Mouse (Mus musculus): Measurements from ENCODE around the gene Mfn1. TPM values are rescaled to one million over a fixed set of nuclear protein-coding genes. Genes with fewer than 3 reads are reported as not detected.

The Mfn1 gene
- polyA plus RNA-seq, 1 experiment from 2014 or later = 34.4 TPM

- H3K4me3 ChIP-seq = no peak overlapping the region
These were observed 52.6 kb downstream of the Mfn1 start for GRCm38 (mm10) chr3:32581911-32582310.

DNA sequence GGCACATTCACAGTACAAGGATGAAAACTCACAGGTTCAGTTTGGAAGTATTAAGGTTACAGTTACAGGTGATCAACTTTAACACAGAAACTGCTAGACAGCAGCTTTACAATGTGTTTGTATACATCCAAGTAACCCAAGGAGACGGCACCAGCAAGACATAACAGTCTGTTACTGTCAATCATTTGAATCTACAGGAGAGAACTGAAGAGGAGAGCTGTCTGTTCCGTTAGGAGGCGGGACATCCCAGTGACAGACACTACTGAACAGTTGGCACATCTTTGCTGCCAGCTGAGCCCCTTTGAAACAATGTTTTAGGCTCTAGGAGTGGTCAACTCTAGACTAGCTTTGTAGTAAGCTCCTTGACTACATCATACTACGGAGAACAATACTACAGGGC is 54.2 kb downstream of the Mfn1 start:
- Histone ChIP-seq H3K27ac (replicated peaks) (no peak overlapping the region), H3K9me3 (no peaks in the 10 kb centered on the region), H3K36me3 (peaks cover 31% of the 10 kb centered on the region; the same call in 1 of the 2 replicates), H3K4me1 (no peaks in the 10 kb centered on the region), H3K4me2 (replicated peaks) (no peak overlapping the region), H3K4me3 (no peak overlapping the region), H3K27me3 (no peaks in the 10 kb centered on the region), H3K9ac (replicated peaks) (no peak overlapping the region)
- WGBS = 78% methylated on average over 4 of the region's 4 CpGs
- ATAC-seq (replicated peaks) = peak; percentile 48

More at GRCm38 (mm10) chr3:32581911-32582310, 52.6 kb downstream of the Mfn1 start:
- WGBS = 92% methylated on average over 3 of the region's 3 CpGs
- H3K4me1 ChIP-seq = no peaks in the 10 kb centered on the region
- peaks cover 39% of the 10 kb centered on the region; the same call in 1 of the 2 replicates for H3K36me3 ChIP-seq
- no peak overlapping the region for H3K4me2 ChIP-seq (replicated peaks)
- H3K9ac ChIP-seq (replicated peaks) = no peak overlapping the region
- H3K27me3 ChIP-seq = no peaks in the 10 kb centered on the region
- no peak overlapping the region for H3K27ac ChIP-seq (replicated peaks)
- no peaks in the 10 kb centered on the region for H3K9me3 ChIP-seq
- no peak for ATAC-seq (replicated peaks)

GRCm38 (mm10) chr3:32586274-32586673 is 57.0 kb downstream of the Mfn1 start:
- no peaks in the 10 kb centered on the region for H3K9me3 ChIP-seq
- H3K4me1 ChIP-seq = no peaks in the 10 kb centered on the region
- WGBS = 95% methylated on average over 3 of the region's 3 CpGs
- no peak overlapping the region for H3K9ac ChIP-seq (replicated peaks)
- peaks cover 34% of the 10 kb centered on the region; the same call in 1 of the 2 replicates for H3K36me3 ChIP-seq
- no peak for ATAC-seq (replicated peaks)
- no peaks in the 10 kb centered on the region for H3K27me3 ChIP-seq
- H3K4me2 ChIP-seq (replicated peaks) = no peak overlapping the region
- no peak overlapping the region for H3K27ac ChIP-seq (replicated peaks)
- H3K4me3 ChIP-seq = no peak overlapping the region

- H3K36me3 ChIP-seq = peaks cover 4% of the 10 kb centered on the region; the same call in 1 of the 2 replicates
- 89% methylated on average over 4 of the region's 4 CpGs for WGBS
- H3K9ac ChIP-seq (replicated peaks) = no peak overlapping the region
- no peak overlapping the region for H3K4me3 ChIP-seq
- no peak overlapping the region for H3K27ac ChIP-seq (replicated peaks)
- no peak for ATAC-seq (replicated peaks)
- H3K27me3 ChIP-seq = no peaks in the 10 kb centered on the region
- no peaks in the 10 kb centered on the region for H3K4me1 ChIP-seq
- 0 out of 2 replicates have a peak, but pooled peaks cover 3% of the 10 kb centered on the region for H3K9me3 ChIP-seq
- no peak overlapping the region for H3K4me2 ChIP-seq (replicated peaks)
These were observed 65.8 kb downstream of the Mfn1 start for GRCm38 (mm10) chr3:32595080-32595479.

- Histone ChIP-seq H3K4me2 (replicated peaks) (no peak overlapping the region), H3K9me3 (0 out of 2 replicates have a peak, but pooled peaks cover 3% of the 10 kb centered on the region), H3K4me3 (no peak overlapping the region), H3K27ac (replicated peaks) (no peak overlapping the region), H3K27me3 (no peaks in the 10 kb centered on the region), H3K36me3 (no peaks in the 10 kb centered on the region), H3K9ac (replicated peaks) (no peak overlapping the region), H3K4me1 (no peaks in the 10 kb centered on the region)
- WGBS = 78% methylated on average over 3 of the region's 3 CpGs
- ATAC-seq (replicated peaks) = no peak
These were observed 70.1 kb downstream of the Mfn1 start for GRCm38 (mm10) chr3:32599328-32599727.

DNA sequence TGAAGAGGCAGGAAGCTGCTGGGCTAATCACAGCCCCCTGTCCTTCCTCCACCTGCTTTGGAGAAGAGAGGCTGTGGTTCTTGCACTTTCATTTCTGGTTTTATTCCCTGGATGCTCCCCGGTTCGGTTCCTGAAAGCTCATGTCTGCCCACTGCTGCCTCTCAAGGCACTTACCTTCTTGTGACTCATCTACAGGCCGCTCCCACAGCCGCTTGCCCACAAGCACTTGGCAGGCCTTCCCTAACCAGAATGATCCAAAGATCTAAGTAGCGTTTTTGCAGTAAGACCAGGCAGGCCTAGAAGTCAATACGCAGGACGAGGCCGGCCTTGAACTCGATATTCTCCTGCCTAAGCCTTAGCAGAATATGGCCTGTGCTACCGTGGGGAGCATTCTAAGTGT is 71.8 kb downstream of the Mfn1 start:
- H3K9me3 ChIP-seq = 0 out of 2 replicates have a peak, but pooled peaks cover 3% of the 10 kb centered on the region
- no peaks in the 10 kb centered on the region for H3K4me1 ChIP-seq
- no peaks in the 10 kb centered on the region for H3K36me3 ChIP-seq
- no peaks in the 10 kb centered on the region for H3K27me3 ChIP-seq
- no peak overlapping the region for H3K27ac ChIP-seq (replicated peaks)
- no peak overlapping the region for H3K4me2 ChIP-seq (replicated peaks)
- 94% methylated on average over 10 of the region's 10 CpGs for WGBS
- ATAC-seq (replicated peaks) = no peak
- no peak overlapping the region for H3K4me3 ChIP-seq
- no peak overlapping the region for H3K9ac ChIP-seq (replicated peaks)

DNA sequence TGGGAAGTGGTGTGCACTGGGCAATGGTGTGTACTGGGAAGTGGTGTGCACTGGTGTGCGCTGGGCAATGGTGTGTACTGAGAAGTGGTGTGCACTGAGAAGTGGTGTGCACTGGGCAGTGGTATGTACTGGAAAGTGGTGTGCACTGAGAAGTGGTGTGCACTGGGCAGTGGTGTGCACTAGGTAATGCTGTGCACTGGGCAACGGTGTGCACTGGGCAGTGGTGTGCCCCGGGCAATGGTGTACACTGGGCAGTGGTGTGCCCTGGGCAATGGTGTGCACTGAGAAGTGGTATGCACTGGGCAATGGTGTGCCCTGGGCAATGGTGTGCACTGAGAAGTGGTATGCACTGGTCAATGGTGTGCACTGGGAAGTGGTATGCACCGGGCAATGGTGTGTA is 80.0 kb downstream of the Mfn1 start:
- H3K9ac ChIP-seq (replicated peaks) = no peak overlapping the region
- H3K4me2 ChIP-seq (replicated peaks) = no peak overlapping the region
- no peak overlapping the region for H3K4me3 ChIP-seq
- H3K27ac ChIP-seq (replicated peaks) = no peak overlapping the region
- 95% methylated on average over 4 of the region's 4 CpGs for WGBS
- peak; percentile 24 for ATAC-seq (replicated peaks)
- H3K27me3 ChIP-seq = no peaks in the 10 kb centered on the region
- H3K9me3 ChIP-seq = no peaks in the 10 kb centered on the region
- H3K4me1 ChIP-seq = peaks cover 3% of the 10 kb centered on the region; the same call in 1 of the 2 replicates
- H3K36me3 ChIP-seq = no peaks in the 10 kb centered on the region

DNA sequence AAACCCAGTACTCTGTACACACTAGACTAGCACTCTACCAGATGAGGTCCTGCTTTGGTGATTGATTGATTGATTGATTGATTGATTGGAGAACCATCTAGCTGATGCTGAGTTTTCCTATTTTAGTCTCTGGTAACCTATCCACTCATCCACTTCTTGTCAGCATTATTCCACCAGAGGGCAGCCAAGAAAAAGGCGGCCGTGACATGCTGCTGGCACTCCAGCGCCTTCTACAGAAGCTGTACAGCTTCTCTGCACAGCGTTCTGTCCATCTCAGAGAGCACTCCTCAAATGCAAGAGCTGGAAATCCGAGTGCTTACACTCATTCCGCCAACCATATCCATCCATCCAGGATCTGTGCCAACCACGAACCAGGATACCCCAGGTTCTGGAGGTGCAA is 81.3 kb downstream of the Mfn1 start:
- H3K27me3 ChIP-seq = no peaks in the 10 kb centered on the region
- H3K27ac ChIP-seq (replicated peaks) = no peak overlapping the region
- H3K9me3 ChIP-seq = no peaks in the 10 kb centered on the region
- whole genome bisulfite sequencing = 34% methylated on average over 7 of the region's 7 CpGs
- ATAC-seq (replicated peaks) = 0 out of 2 replicates have a peak, but pooled peaks have one; percentile 38
- H3K36me3 ChIP-seq = no peaks in the 10 kb centered on the region
- H3K4me3 ChIP-seq = no peak overlapping the region
- H3K9ac ChIP-seq (replicated peaks) = no peak overlapping the region
- peaks cover 3% of the 10 kb centered on the region; the same call in 1 of the 2 replicates for H3K4me1 ChIP-seq
- no peak overlapping the region for H3K4me2 ChIP-seq (replicated peaks)

GRCm38 (mm10) chr3:32611606-32612170 is 82.4 kb downstream of the Mfn1 start:
- Histone ChIP-seq H3K4me1 (peaks cover 3% of the 10 kb centered on the region; the same call in 1 of the 2 replicates), H3K27ac (replicated peaks) (no peak overlapping the region), H3K4me3 (no peak overlapping the region), H3K4me2 (replicated peaks) (no peak overlapping the region), H3K9ac (replicated peaks) (no peak overlapping the region), H3K36me3 (no peaks in the 10 kb centered on the region), H3K9me3 (no peaks in the 10 kb centered on the region), H3K27me3 (no peaks in the 10 kb centered on the region)
- ATAC-seq (replicated peaks) = no peak
- 72% methylated on average over 11 of the region's 11 CpGs for WGBS

DNA sequence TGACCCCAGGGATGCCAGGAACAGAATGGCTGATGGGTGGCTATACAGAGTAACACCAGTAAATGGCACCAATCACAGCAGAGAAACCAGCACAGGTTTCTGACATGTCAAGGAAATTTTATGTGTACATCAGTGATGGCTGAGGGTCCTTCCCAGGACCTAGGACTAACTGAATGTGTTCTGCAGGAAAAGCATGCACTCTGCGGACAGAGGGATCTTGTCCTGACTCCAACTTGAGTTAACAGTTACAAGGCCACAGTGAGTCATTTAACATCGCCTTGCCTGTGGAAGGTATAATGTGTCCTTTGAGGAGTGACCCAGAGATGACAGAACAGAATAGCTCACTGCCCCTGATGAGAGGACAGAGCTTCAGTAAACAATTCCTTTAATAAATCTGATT is 85.5 kb downstream of the Mfn1 start:
- Histone ChIP-seq H3K4me1 (peaks cover 6% of the 10 kb centered on the region; the same call in 1 of the 2 replicates), H3K27me3 (no peaks in the 10 kb centered on the region), H3K9me3 (no peaks in the 10 kb centered on the region), H3K4me2 (replicated peaks) (no peak overlapping the region), H3K27ac (replicated peaks) (no peak overlapping the region), H3K36me3 (no peaks in the 10 kb centered on the region), H3K4me3 (no peak overlapping the region), H3K9ac (replicated peaks) (no peak overlapping the region)
- no peak for ATAC-seq (replicated peaks)
- WGBS = 87% methylated on average over 2 of the region's 2 CpGs

DNA sequence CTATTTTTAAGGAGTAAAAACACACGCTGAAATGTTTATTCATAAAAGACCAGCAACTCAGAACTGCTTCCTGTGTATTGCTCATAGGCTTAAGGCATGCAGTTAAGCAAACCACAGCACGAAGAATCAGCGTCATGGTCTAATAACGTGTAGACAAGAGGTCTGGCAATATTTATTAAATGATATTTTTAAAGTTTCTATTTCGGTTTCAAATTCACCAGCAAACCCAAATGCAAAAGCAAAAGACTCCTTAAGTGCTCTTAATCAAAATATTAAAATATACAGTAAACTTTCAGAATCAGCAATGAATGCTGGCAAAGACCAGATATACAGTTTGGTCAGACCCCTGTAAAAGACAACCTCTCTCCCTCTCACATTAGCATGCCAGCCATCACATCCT is 86.1 kb downstream of the Mfn1 start:
- WGBS = 82% methylated on average over 5 of the region's 5 CpGs
- ATAC-seq (replicated peaks) = no peak

GRCm38 (mm10) chr3:32616006-32616330 is 86.7 kb downstream of the Mfn1 start:
- Histone ChIP-seq H3K4me1 (0 out of 2 replicates have a peak, but pooled peaks cover 3% of the 10 kb centered on the region), H3K4me2 (replicated peaks) (peak overlapping the region; percentile 54), H3K9me3 (no peaks in the 10 kb centered on the region), H3K27ac (replicated peaks) (peak overlapping the region; percentile 77), H3K27me3 (no peaks in the 10 kb centered on the region), H3K4me3 (peak overlapping the region; percentile 56), H3K9ac (replicated peaks) (peak overlapping the region; percentile 64), H3K36me3 (no peaks in the 10 kb centered on the region)
- no peak for ATAC-seq (replicated peaks)
- WGBS = 25% methylated on average over 5 of the region's 14 CpGs

More for the DNA sequence above, 86.1 kb downstream of the Mfn1 start:
- no peaks in the 10 kb centered on the region for H3K27me3 ChIP-seq
- peak overlapping the region; percentile 56 for H3K4me3 ChIP-seq
- H3K4me1 ChIP-seq = peaks cover 6% of the 10 kb centered on the region; the same call in 1 of the 2 replicates
- no peaks in the 10 kb centered on the region for H3K9me3 ChIP-seq
- H3K36me3 ChIP-seq = no peaks in the 10 kb centered on the region
- no peak overlapping the region for H3K9ac ChIP-seq (replicated peaks)
- H3K4me2 ChIP-seq (replicated peaks) = peak overlapping the region; percentile 54
- H3K27ac ChIP-seq (replicated peaks) = no peak overlapping the region
